Mouse (Mus musculus): ENCODE data around the gene Tmem132c. TPM values are rescaled to one million over a fixed set of nuclear protein-coding genes. Genes with fewer than 3 reads are reported as not detected.
"Not testable (repeated sequence)": the region's sequence is repeated elsewhere in the genome, so short reads cannot be mapped to it uniquely, and the experiment has no call there.

Gene Tmem132c
- total RNA-seq, 2 experiments from 2014 or later = 0.28 to 0.41 TPM

GRCm38 (mm10) chr5:127341158-127341557, 99.5 kb downstream of the Tmem132c start:
- no peak for DNase-seq (ENCODE audit: low spot score)

DNA sequence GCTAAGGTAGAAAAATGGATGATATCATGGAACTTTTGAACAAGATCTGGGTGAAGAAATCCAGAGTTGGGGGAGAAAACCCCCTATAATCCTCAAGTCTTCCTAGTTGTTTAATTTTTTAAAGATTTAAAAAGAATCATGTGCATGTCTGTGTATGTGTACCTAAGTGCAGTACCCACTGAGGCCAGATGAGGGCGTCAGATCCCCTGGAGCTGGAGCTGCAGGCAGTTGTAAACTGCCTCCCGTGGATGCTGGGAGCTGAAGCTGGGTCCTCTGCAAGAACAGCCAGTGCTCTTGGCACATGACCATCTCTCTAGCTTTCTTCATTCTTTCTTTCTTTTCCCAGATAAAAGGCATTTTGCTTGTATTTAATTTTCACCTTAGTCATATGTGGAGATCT, 103.1 kb downstream of the Tmem132c start:
- DNase-seq (ENCODE audit: low spot score) = no peak

DNA sequence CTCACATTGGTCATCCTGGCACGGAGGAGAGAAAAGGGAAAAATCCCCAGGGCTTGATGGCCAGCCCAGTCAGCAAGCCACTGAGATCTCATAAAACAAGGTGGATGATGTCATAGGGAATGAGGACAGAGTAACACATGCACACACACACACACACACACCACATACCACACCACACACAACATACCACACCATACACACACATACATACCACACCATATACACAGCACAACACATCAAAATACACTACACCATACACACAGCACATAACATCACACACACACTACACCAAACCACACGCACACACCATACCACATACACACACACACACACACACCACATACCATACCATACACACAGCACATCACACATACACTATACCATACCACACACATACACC, 104.8 kb downstream of the Tmem132c start:
- no peak for DNase-seq (ENCODE audit: low spot score)

GRCm38 (mm10) chr5:127347053-127347748, 105.6 kb downstream of the Tmem132c start:
- DNase-seq (ENCODE audit: low spot score) = no peak

- DNase-seq (ENCODE audit: low spot score) = no peak
These were observed 107.8 kb downstream of the Tmem132c start for GRCm38 (mm10) chr5:127349221-127350065.

DNA sequence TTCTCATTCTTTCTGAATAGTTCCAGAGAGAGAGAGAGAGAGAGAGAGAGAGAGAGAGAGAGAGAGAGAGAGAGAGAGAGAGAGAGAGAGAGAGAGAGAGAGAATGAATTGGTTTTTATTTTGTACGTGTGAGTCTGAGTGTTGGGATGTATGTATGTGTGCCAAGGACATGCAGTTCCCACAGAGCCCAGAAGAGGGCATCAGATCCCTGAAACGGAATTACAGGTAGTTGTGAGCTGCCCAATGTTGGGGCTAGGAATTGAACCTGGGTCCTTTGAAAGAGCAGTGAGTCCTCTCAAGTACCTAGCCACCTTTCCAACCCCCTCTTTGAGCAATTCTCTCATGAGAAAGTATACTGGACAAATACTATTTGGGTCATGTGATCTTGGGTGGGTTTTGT, 111.4 kb downstream of the Tmem132c start:
- DNase-seq (ENCODE audit: low spot score) = no peak

- no peak for DNase-seq (ENCODE audit: low spot score)
These were observed 114.2 kb downstream of the Tmem132c start for GRCm38 (mm10) chr5:127355836-127356235.

DNA sequence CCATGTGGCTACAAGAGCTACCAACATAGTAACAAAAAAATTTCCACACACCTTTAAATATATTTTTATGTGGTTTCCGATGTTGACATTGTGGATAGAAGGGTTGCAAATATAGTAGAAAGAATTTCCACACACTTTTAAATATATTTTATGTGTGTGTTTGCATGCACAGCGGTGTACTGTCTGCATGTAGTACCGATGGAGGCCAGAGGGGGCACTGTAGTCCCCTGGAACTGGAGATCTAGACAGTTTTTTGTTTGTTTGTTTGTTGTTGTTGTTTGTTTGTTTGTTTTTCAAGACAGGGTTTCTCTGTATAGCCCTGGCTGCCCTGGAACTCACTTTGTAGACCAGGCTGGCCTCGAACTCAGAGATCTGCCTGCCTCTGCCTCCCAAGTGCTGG, 116.3 kb downstream of the Tmem132c start:
- DNase-seq (ENCODE audit: low spot score) = not testable (repeated sequence)

DNA sequence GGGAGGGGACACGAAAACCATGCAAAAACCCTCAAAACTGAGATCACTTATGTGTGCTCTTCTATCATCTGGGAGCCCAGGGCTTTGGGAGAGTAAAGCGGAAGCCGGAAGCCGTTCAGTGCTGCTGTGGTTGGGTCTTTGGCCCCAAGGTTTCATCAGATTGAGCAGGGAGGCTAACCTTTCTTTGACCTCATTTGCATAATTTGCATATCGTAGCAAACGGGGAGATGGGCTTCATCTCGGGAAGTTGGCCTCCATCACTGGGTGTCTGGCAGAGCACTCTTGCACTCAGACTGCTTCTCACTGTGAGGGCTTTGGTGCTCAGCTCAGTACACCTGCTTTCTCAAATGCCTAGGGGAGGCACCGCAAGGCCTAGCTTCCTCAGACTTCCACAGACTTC, 119.5 kb downstream of the Tmem132c start:
- DNase-seq (ENCODE audit: low spot score) = no peak

DNA sequence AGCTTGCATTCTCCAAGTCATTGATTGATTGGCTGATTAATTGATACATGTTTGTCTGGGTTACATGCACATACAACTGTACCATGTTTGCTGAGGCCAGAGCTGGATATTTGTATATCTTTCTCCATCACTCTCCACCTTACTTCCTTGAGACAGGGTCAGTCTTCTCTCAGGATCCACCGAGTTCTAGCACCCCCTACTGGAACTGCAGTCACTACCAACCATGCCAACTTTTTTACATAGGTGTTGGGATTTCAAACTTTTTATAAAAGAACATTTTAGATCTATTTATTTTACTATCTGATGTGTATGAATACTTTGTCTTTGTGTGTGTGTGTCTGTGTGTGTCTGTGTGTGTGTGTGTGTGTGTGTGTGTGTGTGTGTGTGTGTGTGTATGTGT, 123.5 kb downstream of the Tmem132c start:
- DNase-seq (ENCODE audit: low spot score) = no peak

DNA sequence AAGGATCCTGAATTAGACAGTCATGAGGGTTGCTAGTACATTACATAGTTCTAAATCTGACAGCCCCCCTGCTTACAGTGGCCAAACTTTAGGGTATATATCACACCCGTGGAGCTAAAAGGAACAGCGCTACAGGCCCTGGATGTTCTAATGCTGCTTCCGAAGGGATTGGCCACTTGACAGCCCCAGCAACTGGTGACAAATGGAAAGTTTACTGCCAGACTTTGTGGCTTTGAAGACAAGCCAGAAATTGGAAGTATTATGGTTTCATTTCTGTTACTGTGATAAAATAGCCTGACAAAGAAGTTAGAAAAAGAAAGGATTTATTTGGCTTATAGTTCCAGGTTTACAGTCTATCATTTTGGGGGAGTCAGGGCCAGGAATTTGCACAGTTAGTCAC, 126.6 kb downstream of the Tmem132c start:
- DNase-seq (ENCODE audit: low spot score) = no peak

DNA sequence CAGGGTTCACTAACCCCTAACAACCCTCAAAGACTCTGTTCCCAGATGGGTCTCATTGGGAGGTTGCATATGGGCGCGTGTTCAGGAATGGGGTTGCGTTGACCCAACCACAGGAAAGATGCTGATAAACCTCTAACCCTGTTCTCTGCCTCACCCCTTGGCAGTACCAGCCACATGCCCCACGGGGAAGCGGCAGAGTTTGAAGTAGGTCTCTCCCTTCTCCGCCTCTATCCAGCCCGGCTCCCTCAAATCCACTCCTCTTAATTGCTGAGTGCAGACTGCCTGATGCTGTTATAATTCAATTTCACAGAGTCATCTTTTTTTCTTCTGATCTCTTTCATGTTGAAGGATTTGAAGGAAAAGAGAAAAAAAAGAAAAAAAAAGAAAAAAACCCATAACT, 128.2 kb downstream of the Tmem132c start:
- no peak for DNase-seq (ENCODE audit: low spot score)

DNA sequence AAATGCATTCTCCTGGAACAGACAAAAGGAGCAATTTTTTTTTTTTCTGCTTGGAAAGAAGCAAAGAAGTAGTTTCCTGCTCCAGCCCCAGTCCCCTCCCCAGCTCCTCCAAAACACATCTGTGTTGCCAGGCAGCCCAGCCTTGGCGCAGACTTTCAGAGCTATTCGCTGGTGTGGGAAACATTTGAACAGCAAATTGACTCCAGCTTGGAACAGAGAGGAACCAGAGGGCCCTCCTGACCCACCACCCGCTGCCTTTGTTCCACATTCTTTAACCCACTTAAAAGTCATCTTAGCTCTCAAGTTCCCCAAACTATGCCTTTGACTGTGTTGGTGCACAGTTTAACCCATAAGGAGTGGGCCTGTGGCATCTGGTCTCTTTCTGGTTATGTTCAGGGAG, 128.9 kb downstream of the Tmem132c start:
- DNase-seq (ENCODE audit: low spot score) = peak; percentile 33

- DNase-seq (ENCODE audit: low spot score) = peak; percentile 55
These were observed 132.6 kb downstream of the Tmem132c start for GRCm38 (mm10) chr5:127374251-127374650.

- DNase-seq (ENCODE audit: low spot score) = no peak
These were observed 134.0 kb downstream of the Tmem132c start for GRCm38 (mm10) chr5:127375654-127376053.

DNA sequence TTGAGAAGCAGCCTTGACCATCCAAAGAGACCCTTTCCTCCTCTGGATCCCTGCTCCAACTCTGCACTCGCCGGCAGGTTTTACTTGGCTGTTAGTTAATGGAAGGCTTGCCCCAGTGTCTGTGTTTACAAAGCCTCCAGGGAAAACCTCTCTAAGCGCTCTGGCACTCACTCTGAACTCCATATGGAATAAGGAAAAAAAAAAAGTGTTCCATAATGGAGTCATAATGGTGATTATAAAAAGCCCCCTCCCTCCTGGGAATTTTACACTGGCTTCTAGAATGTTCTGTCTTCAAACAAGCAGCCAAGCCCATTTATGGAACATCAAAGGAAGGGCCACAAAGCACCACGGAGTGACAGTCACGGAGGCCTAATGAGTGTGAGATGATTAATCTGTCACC, 136.9 kb downstream of the Tmem132c start:
- DNase-seq (ENCODE audit: low spot score) = no peak

DNA sequence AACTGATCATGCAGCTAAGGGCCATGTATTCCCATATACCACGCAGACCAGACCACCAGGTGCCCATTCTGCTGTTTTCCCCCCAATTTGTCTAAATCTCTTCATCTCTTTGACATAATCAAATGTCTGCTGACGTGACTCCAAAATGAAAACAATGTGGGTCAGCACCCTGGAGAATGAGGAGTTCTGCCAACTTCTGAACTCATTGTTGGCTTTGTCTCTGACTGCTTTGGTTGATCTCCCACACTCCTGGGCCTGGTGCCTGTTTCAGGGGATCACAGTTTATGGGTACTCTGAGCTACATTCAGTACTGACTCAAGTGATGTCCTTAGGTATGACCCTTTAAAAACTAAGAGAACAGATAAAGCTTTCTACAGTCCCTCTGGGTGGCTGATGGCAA, 137.7 kb downstream of the Tmem132c start:
- peak; percentile 59 for DNase-seq (ENCODE audit: low spot score)

GRCm38 (mm10) chr5:127381216-127381615, 139.6 kb downstream of the Tmem132c start:
- DNase-seq (ENCODE audit: low spot score) = no peak

DNA sequence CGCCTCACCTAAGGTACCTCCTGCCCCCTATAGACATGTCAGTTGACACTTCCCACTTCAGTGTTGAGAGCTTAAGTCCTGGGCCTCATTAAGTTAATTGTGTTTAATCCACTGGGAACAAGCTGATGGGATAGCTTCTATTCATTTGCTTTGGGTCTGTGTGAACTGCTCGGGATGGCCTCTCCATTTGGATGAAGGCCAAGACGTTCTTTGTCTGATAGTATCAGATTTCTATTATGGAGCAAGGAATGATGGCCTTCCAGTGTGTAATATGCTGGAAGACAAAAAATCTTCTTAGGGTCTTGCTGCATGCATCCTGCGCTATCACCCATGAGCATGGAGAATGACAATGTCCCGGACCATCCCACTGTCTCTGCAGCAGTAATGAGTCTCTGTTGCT, 141.0 kb downstream of the Tmem132c start:
- DNase-seq (ENCODE audit: low spot score) = no peak

DNA sequence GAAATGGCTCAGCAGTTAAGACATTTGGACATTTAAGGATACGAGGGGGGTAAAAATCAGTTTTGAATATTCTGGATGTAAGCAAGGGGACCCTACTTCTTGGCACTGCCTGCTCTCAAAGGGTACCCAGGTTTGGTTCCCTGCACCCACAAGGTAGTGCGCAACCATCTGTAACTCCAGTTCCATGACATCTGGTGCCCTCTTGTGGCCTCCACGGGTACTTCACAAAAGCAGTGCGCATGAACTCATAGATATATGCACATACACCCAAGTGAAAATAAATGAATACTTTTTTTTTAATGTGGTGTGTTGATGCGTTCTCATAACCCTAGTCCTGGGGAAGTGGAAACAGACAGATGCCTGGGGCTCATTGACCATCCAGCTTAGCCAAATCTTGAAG, 149.6 kb downstream of the Tmem132c start:
- no peak for DNase-seq (ENCODE audit: low spot score)

GRCm38 (mm10) chr5:127396889-127397288, 155.3 kb downstream of the Tmem132c start:
- DNase-seq (ENCODE audit: low spot score) = no peak

GRCm38 (mm10) chr5:127398010-127398409, 156.4 kb downstream of the Tmem132c start:
- no peak for DNase-seq (ENCODE audit: low spot score)

Data from gastrocnemius, adult 18-20 months (tissue).